Mouse (Mus musculus): ENCODE data around the gene Pprc1.

Gene Pprc1

DNA sequence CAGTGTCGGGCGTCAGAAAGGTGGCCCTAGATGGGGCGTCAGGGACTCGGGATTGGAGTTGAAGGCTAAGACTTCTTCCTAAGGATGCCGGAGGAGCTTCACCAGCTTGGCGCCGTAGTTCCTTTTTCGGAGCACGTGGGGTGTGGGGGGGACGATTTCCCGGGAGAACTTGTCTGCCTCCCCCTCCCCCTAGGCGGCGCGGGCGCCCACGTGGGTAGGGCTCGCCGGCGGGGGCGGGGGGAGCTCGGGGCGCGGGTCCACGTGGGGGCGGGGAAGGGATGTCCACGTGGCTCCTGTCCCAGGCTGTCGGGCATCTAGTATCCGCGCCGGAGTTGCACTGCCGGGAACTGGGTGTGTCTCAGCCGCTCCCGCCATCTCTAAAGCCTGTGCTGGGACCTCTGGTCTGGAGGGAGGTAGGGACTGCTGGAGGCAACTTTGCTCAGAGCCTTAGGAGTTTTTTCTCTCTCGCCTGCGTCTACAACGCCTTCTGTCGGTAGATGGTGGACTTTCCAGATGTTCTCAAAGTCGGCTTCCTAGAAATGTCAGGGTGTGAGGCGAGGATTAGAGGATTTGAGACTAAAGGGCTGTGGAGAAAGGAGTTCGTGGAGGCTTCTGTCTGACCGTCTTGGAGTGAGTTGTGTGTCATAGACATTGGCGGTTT lies 12.4 kb downstream of the Pprc1 start:
- peak; percentile 81 for DNase-seq

DNA sequence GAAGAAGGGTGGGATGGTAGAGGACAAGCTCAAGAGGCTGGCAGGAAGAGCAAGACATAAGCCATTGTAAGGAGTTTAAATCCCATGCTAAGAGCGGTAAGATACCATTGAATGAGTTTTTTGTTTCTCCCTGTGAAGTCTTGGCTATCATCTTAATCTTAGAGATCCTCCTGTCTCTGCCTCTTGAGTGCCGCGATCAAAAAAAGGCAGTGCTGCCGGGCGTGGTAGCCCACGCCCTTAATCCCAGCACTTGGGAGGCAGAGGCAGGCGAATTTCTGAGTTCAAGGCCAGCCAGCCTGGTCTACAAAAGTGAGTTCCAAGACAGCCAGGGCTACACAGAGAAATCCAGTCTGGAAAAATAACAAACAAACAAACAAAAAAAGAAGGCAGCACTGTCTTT lies 13.8 kb downstream of the Pprc1 start:
- DNase-seq = no peak

DNA sequence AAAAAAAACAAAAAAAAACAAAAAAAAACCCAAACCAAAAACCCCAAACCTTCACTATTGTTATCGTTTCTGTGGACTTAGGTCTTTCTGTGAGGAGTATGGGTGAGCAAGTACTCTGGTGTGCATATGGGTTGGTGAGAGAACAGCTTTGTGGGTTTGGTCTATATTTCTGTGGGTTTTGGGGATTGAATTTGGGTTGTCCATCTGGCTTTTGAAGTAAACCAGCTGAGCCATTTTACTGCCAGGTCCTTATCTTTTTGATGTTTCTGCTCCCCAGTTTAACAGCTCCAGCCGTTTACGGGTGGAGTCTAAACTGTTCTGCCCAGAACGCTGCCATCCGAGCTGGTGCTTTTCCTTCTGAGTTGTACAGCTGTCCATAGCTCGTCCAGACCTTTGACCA lies 16.2 kb downstream of the Pprc1 start:
- no peak for DNase-seq

DNA sequence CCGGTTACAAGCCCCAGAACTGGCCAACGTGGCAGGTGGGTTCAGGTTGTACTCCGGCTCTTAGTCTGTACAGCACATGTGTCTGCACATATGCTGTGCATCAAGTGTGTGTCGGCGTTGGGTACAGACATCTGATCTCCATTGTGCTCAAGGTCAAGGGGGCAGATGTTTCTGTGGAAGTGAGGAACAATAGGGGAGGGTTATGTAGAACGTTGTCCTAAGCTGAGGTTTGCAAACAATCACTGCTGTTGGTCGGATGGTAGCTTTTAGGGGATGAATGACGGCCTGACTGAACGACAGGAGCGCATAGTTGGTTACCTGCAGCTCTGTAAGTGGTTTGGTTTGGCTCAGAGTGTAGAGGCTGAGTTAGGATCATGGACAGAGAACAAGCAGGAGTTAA lies 23.4 kb downstream of the Pprc1 start:
- DNase-seq = no peak

DNA sequence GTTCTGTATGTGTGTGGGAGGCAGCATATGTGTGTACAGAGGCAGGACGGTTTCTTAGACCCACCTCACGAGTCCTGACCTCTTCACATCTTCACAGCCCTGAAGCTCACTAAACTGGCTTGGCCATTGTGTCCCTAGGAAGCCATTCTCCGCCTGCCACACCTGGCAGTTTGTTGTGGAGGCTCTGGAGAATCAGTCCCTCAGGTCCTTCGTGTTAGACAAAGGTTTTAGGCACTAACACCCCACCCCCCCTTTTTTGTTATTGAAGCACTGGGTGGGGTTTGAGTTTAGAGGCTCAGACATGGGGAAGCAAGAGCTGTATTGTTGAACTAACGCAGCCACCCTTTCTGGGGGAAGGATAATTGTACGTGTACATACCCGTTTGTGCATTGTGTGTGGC lies 28.6 kb downstream of the Pprc1 start:
- DNase-seq = no peak

DNA sequence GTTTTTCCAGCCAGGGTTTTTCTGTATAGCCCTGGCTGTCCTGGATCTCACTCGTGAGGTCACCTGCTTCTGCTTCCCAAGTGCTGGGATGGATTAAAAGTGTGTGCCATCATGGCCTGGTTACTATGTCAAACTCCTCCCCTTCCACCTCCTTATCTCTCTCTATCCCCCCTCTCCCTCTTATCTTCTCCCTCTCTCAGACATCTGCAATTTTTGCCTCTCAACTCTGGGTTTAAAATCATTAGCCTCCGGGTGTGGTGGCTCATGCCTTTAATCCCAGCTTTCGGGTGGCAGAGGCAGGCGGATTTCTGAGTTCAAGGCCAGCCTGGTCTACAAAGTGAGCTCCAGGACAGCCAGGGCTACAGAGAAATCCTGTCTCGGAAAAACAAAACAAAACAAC lies 29.6 kb downstream of the Pprc1 start:
- no peak for DNase-seq

DNA sequence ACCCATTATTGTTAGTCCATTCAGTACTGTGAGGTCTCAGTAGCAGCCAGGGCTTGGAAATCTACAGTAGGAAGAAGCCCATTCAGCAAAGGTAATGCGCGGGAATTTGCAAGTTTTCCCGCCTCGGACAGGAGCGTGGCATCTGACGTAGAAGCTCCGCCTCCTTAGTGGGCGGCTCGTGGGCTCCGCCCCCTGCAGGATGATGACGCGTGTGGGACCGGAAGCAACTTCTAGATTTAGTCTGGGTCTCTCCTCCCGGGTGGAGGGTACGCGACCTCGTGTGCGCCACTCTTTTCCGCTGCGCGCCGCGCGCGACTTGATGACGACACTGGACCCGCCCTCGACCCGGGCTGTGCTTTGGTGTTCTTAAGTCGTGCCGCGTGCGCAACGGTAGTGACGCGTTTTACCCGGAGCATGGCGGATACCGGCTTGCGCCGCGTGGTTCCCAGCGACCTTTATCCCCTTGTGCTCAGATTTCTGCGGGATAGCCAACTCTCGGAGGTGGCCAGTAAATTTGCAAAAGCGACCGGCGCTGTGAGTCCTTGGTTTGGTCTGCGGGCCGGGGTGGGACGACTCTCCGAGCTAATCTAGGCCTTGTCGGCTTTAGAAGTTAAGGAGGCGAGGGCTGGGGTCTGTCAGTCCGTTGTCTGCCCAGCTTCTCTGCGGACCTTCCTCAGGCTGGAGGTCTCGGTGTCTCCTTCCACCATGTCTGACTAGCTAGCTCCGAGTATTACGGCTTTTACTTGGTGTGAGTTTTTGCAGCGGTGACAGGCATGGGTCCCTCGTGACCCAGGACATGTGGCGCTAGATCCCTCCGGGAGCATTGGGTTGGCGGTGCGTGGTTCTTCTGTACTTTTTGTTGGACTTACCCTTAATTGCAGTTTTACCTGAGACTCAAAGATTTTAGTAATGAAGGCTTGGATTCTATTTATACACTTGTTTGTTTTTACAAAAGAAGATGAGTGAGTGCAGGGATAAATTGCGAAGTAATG lies 31.2 kb downstream of the Pprc1 start, which contains the start of gene Nolc1:
Nolc1 (plus strand) TSS at position 248 of the 992 bp plus-strand sequence.
- peak; percentile 99 for DNase-seq

DNA sequence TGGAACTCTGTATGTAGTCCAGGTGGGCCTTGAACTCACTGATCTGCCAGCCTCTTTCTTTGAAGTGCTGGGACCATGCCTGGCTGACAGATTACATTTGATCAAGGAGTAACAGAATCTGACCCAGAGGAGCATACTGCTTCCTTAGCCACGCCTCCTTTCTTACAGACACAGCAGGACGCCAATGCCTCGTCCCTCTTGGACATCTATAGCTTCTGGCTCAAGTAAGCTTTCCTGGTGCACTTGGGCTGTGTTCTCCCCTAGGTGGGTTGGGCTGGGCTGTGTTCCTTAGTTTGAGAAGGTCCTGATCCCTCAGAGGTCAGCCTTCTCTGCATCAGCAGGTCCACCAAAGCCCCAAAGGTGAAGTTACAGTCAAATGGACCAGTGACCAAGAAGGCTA lies 33.8 kb downstream of the Pprc1 start:
- DNase-seq = no peak

DNA sequence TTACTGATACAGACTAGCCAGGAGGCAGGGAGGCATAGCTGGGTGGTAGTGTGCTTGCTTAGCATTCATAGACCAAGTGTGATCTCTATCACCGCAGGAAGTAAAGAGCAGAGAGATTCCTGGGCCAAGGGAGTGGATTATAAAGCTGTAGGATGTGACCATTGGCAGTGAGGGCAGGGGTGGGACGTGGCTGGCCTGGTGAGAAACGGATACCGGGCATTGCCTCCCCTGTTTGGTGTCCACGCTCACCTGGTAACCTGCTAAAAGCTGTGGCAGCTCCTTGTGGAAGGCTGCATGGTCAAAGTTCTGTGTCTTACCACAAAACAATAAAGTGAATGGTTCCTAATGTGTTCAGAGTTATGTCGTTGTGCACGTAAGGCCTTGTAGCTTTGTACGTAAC lies 40.5 kb downstream of the Pprc1 start:
- DNase-seq = no peak

DNA sequence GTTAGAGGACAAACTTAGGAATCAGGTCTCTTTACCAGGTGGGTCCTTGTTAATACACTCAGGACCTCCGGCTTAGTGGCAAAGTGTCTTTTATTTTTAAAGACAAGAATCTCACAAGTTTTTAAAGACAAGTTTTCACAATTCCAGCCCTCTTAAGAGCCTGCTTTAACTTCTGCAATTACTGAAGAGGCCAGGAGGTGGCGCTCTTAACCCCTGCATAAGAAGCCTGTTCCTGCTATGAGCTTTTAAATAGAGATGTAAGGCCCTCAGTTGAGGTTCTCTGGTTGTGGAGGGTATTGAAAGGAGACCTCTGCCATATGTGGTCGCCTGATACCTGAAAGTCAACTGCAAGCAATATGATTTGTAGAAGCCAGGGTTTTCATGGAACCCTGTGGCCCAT lies 41.7 kb downstream of the Pprc1 start:
- no peak for DNase-seq

DNA sequence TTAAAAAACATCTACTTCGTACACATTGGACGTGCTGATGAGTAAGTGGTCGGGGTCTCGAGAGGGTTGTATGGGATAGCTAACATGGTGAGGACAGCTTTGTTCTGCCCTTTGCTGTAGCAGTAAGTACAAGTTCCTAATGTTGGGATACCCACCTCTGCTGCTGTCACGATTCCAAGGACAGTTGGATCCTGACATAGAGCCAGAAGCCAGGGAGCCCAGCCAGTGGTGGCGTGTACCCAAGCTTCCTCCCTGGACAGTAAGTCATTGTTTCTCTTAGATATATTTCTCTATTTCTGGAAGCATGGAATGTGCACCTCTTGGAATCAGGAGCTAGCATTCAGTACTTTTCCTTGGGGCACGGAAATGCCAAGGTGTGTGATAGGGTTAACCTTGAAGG lies 43.2 kb downstream of the Pprc1 start:
- no peak for DNase-seq

DNA sequence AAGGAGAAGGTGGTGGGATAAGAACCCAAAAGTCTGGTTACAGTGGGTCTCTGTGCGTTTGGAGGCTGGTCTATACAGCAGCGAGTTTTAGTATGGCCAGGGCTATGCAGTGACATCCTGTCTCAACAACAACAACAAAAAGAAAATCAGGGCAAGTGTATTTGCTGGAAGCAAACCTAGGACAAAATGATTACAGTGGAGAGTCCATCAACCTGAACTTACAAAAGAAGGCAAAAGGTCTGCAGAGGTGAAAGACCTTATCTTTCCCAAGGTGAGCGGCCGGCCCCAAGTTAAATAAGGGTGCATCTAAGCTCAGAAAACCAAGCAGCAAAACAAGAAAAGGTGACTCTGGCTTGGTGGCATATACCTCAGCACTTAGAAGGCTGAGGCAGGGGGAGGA lies 47.0 kb downstream of the Pprc1 start:
- DNase-seq = no peak

DNA sequence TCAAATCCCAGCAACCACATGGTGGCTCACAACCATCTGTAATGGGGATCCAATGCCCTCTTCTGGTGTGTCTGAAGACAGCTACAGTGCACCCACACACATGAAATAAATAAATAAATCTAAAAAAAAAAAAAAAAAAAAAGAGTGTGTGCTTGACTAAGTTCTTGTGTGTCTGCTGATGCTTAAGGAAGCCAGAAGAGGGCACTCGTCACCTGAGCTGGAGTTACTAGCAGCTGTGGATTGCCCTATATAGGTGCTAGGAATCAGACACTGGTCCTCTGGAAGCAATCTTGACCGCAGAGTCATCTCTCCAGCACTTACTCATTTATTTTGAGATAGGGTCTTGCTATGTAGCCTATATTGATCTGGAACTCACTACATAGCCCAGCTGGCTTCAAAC lies 49.5 kb downstream of the Pprc1 start:
- DNase-seq = no peak

DNA sequence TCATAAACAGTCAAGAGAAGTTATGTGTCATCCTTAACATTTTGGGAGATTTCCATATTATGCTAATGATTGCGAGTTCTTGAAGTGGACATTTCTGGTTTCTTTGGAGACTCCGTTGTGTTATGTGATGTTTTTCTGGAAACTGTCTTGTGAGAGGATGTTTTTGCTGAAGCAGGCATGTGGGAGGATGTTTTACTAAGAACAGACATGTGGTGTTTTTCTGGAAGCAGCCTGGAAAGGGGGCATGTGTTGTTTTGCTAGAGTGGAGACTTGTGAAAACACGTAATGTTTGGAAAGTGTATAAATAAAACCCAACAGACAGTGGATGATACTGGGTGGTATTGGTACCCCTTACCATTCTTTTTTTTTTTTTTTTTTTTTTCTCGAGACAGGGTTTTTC lies 50.6 kb downstream of the Pprc1 start:
- DNase-seq = no peak

DNA sequence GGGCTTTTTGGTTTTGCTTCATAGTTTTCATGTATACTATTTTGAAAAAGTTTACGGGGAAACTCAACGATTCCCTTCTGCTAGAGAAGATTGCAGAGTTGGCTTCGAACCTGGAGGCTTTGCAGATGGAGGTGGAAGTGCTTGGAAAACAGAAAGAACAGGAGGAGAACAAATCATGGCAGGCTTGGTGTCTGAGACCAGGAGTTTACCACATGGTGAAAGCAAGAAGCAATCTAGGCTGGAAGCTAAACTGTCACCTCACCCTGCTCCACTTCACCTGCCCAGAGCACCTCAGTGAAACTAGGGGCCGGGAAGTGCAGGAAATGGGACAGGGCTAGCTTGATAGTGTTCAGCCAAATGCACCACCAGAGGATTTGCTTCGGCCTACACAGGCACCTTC lies 51.7 kb downstream of the Pprc1 start:
- no peak for DNase-seq

DNA sequence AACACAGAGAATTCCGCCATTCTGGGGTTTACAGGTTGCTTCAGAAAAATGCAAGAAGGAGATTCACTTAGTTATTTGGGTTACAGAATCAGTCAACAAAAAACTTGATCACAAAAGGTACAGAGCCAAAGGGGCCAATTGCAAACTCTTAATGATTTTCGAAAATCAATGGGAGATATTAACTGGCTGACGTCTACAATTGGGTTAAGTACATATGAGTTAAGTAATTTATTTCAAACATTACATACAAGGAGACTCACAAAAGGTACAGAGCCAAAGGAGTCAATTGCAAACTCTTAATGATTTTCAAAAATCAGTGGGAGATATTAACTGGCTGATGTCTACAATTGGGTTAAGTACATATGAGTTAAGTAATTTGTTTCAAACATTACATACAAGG lies 54.9 kb downstream of the Pprc1 start:
- no peak for DNase-seq

DNA sequence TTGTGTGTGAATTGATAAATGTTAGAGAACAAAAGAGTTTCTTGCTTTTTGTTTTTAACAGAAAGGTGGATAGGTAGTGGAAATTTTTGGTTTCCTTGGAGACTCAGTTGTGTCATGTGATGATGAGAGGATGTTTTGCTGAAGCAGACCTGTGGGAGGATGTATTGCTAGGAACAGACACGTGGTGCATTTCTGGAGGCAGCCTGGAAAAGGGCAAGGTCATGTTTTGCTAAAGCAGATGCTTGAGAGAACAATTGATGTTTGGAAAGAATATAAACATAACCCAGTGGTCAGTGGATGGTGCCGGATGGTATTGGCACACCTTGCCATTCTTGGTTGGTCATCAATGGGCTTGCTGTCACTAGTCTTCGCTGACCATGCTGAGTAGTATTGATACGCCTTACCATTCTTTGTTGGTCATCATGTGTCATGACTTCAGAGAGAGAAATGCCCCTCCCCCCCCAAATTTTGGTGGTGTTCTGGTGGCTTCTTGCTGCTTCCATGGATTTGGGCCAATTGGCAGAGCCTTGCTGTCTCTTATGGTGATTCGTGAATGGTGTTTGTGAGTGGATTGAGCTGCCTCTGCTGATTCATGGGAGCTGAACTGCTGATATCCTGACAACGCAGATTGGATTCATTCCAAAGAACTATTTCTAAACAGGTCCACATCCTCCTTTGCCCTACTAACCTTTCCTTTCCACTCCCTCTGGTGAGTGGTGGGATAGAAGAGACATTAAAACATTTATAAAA lies 58.9 kb downstream of the Pprc1 start:
- no peak for DNase-seq

DNA sequence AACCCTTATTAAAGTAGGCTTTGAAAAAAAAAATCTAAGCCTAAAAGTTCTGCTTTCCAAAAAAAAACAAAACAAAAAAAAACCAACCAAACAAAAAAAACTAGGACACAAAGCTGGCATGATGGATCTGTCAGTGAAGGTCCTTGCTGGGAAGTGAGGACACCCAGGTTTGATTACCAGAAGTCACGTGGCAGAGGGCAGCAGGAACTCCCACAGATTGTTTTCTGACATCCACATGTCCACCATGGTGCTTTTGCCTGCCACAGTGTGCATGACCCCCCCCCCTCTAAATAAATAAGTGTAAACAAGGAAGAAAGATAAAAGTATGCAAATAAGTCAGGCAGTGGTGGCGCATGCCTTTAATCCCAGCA lies 59.5 kb downstream of the Pprc1 start:
- no peak for DNase-seq

DNA sequence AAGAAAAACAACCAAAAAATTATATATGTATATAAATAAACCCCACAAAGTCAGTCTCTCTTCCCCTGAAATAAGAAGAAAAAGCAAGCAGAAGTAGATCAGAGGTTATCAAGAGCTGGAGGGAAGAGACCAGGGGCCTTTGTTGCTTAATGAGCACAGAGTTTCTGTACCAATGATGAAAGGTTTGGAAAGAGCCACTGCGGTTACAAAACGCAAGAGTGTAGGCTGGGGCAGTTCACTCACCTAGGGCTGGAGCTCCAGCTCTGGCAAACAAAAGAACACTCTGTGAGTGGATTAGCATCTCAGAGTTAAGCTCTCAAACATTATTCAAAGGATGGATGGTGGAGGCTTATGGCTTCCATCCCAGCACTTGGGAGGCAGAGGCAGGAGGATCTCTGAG lies 65.5 kb downstream of the Pprc1 start:
- no peak for DNase-seq

DNA sequence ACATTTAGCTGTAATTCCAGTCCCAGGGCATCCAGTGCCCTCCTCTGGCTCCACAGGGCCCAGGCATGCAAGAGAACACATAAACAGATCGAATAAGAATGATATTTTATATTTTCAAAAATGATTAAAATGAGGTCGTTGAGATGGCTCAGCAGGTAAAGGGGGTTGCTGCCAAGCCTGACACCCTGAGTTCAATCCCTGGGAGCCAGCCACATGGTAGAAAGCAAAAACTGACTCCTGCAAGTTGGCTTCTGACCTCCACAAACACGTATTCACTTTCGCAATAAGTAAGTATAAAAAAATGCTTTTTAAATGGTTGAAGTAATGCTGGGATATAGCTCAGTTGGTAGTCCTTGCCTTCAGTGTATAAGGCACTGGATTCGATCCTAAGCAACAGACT lies 66.1 kb downstream of the Pprc1 start:
- no peak for DNase-seq

DNA sequence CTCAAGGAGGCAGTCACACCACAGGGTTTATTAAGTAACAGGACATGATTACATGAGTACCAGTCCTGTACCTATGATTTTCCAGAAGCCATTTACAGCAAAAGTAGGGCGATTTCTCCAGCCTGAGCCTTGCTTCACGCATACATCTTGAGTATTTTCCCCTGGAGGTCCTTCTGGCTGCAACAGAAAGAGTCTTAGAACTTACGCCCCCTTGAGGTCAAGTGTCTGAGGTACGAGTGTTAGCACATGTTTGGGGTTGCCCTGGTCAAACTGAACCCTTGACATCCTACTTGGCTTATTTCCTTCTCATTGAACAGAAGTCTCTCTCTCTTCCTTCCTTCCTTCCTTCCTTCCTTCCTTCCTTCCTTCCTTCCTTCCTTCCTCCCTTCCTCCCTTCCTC lies 69.9 kb downstream of the Pprc1 start:
- no peak for DNase-seq

DNA sequence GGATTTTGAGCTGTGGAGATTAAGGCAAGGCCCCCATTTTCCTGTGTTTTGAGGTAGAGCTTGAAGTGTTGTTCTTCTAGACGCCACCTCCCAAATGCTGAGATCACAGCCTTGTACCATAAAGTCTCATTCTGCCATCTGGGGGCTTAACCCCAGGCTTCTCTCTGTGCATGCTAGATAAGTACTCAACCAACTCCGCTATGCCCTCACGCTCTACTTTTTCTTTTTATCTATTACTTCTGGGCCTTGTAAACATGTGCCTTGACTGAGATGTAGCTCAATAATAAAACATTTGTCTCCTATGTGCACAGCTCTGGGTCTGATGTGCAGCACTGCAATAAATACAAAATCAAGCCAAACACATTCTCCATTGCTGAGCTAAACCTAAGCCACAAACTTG lies 74.8 kb downstream of the Pprc1 start:
- no peak for DNase-seq

DNA sequence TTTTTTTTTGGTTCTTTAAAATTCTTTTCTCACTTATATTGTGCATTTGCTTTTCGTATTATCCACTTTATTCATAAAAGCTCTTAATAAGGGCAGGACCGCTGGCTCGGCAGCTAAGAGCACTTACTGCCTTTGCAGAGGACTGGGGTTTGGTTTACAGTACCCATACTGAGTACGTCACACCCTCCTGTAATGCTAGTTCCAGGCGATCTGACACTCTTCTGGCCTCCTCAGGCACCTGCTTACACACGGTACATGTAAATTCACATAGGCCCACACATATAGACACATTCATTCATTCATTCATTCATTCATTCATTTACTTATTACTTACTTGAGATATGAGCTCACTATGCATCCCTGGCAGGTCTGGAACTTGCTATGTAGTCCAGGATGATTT lies 76.2 kb downstream of the Pprc1 start:
- DNase-seq = no peak

Data from cerebellum, adult 11-12 months (tissue).